Mouse (Mus musculus): ENCODE results near the gene Ptrh1. TPM values are rescaled to one million over a fixed set of nuclear protein-coding genes. Genes with fewer than 3 reads are reported as not detected.

The Ptrh1 gene
- polyA plus RNA-seq, 2 experiments = 1.7 to 1.9 TPM

DNA sequence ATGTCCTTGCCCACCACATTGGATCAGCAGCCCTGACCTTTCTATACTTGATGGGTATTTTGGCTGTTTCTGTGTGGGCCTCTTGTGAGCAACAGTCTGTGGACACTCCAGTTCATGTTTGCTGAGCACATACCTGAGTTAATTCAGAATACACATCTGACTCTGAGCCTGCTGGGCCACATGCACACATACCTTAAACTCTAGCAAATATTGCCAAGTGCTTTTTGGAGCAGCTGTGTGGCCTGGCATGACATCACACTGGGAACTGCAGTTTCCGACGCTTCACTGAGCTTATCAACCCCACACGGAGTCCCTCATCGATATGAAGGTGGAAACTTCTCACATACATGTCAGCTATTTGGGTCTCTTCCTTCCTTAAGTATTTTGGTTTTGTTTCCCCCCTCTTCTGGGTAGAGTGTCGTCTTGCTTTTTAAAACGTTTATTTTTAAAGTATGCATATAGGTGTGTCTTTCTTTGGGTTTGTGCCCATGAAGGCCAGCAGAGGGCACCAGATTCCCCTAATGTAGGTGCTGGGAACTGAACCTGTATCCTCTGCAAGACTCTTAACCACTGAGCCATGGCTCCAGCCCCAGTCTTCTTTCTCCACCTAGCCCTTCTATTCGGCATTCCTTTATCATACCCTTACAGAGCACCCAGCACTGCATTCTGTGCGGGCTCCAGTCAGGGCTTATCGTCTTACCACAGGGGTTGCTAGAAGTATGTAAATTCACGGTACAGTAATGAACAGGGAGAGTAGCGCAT lies 45.6 kb downstream of the Ptrh1 start:
- no peaks in the 10 kb centered on the region for H3K4me1 ChIP-seq (replicated peaks; ENCODE audit: control insufficient read depth in 2 of 2, insufficient read depth in 2 of 2, low read length in 1 of 2)
- DNase-seq (ENCODE audit: low read depth in 3 of 3, low spot score in 3 of 3) (peak; percentile 13 to 31 (median 16)), ATAC-seq (ENCODE audit: insufficient read depth) (peak; percentile 51; the same call in 1 of the 2 replicates)
- no peak overlapping the region for H3K4me2 ChIP-seq (ENCODE audit: low read depth)
- H3K4me3 ChIP-seq (ENCODE audit: insufficient read depth in 1 of 2, low read depth in 2 of 2, low read length in 2 of 2) = no peak overlapping the region
- H3K9me3 ChIP-seq (ENCODE audit: control insufficient read depth, low read length) = no peaks in the 10 kb centered on the region
- H3K27ac ChIP-seq = no peak overlapping the region
- no peaks in the 10 kb centered on the region for H3K36me3 ChIP-seq (replicated peaks; ENCODE audit: control insufficient read depth, insufficient read depth, low read depth)
- 47% methylated on average over 11 of the region's 11 CpGs for WGBS (ENCODE audit: insufficient replicate concordance)
- H3K27me3 ChIP-seq (ENCODE audit: control insufficient read depth, insufficient read depth, low read length) = no peaks in the 10 kb centered on the region
- no peak overlapping the region for H3K9ac ChIP-seq (replicated peaks)
- TF ChIP-seq EP300 (IDR thresholded peaks at IDR 0.05; ENCODE audit: low read depth) (peak; percentile 7; the same call in 1 of the 2 replicates), CTCF (IDR thresholded peaks at IDR 0.05; ENCODE audit: low read depth) (peak; percentile 72)

DNA sequence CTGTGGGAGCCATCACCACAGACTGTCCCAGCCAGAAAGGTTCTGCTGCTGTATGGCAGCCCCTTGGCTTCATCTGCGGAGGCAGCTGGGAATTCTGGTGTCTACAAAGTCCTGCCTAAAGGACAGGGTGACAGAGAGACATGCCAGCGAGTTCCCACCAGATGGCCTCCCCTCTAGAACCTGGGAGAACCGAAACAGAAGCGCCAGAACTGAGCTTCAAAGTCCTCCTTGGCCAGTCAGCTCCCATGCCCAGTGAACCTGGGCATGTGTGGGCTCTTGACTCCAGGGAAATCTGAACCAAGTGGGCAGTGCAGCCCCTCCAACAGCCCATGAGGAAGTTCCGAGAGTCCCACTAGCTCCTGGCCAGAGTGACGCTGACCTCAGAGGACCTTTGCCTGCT lies 47.1 kb downstream of the Ptrh1 start:
- no peak for DNase-seq (ENCODE audit: low read depth in 3 of 3, low spot score in 3 of 3)
- ATAC-seq (ENCODE audit: insufficient read depth) = no peak
- H3K4me2 ChIP-seq (ENCODE audit: low read depth) = no peak overlapping the region
- H3K4me3 ChIP-seq (ENCODE audit: insufficient read depth in 1 of 2, low read depth in 2 of 2, low read length in 2 of 2) = no peak overlapping the region
- whole genome bisulfite sequencing (ENCODE audit: insufficient replicate concordance) = 68% methylated on average over 6 of the region's 6 CpGs
- H3K9ac ChIP-seq (replicated peaks) = no peak overlapping the region
- H3K27ac ChIP-seq = no peak overlapping the region
- H3K36me3 ChIP-seq (replicated peaks; ENCODE audit: control insufficient read depth, insufficient read depth, low read depth) = no peaks in the 10 kb centered on the region
- no peaks in the 10 kb centered on the region for H3K4me1 ChIP-seq (replicated peaks; ENCODE audit: control insufficient read depth in 2 of 2, insufficient read depth in 2 of 2, low read length in 1 of 2)
- TF ChIP-seq EP300 (IDR thresholded peaks at IDR 0.05; ENCODE audit: low read depth) (no peak), CTCF (IDR thresholded peaks at IDR 0.05; ENCODE audit: low read depth) (no peak)
- H3K27me3 ChIP-seq (ENCODE audit: control insufficient read depth, insufficient read depth, low read length) = no peaks in the 10 kb centered on the region
- no peaks in the 10 kb centered on the region for H3K9me3 ChIP-seq (ENCODE audit: control insufficient read depth, low read length)

DNA sequence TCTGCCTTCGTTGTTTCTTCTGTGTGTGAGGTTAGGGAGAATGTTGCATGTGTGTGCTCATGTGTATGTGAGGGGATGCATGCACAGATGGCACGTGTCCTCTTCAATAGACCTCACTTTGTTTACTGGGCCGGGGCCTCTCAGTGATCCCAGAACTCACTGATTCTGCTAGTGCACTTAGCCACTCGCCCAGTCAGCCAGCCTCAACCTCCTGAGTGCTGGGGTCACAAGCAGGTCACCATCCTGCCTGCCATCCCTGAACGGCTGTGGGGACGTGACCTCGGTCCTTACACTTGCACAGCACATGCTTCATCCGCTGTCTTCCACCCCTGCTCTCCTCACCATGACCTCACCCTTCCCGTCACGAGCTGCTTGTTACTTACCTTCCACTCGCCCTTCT lies 47.6 kb downstream of the Ptrh1 start:
- Histone ChIP-seq H3K4me3 (ENCODE audit: insufficient read depth in 1 of 2, low read depth in 2 of 2, low read length in 2 of 2) (no peak overlapping the region), H3K4me2 (ENCODE audit: low read depth) (no peak overlapping the region), H3K36me3 (replicated peaks; ENCODE audit: control insufficient read depth, insufficient read depth, low read depth) (no peaks in the 10 kb centered on the region), H3K9me3 (ENCODE audit: control insufficient read depth, low read length) (no peaks in the 10 kb centered on the region), H3K27me3 (ENCODE audit: control insufficient read depth, insufficient read depth, low read length) (no peaks in the 10 kb centered on the region), H3K27ac (no peak overlapping the region), H3K4me1 (replicated peaks; ENCODE audit: control insufficient read depth in 2 of 2, insufficient read depth in 2 of 2, low read length in 1 of 2) (no peaks in the 10 kb centered on the region), H3K9ac (replicated peaks) (no peak overlapping the region)
- 59% methylated on average over 11 of the region's 11 CpGs for WGBS (ENCODE audit: insufficient replicate concordance)
- ATAC-seq (ENCODE audit: insufficient read depth) (no peak), DNase-seq (ENCODE audit: low read depth in 3 of 3, low spot score in 3 of 3) (no peak)
- no peak for TF ChIP-seq EP300 (IDR thresholded peaks at IDR 0.05; ENCODE audit: low read depth)
- TF ChIP-seq CTCF (IDR thresholded peaks at IDR 0.05; ENCODE audit: low read depth) = no peak

DNA sequence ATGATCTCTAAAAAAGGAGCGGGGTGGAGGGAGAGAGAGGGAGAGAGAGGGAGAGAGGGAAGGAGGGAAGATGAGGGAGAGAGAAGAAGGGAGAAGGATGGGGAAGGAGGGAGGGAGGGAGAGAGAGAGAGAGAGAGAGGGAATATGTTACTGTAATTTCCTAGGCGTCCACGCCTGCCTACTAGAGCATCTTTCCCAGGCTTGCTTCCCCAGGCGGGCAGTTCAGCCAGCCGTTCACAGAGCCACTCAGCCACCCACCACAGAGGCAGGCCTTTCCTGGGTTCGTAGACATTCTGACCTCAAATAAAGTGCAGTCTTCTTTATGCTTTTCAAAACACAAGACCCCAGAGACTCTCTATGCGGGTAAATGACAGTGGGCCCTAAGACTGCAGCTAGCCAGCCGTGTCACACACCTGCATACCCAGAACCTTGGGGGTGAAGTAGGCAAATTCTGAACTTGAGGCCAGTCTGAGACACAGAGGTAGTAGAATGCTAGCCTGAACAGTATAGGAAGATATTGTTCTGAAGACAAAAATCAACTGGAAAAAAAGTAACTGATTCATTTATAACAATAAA lies 48.1 kb downstream of the Ptrh1 start:
- H3K27ac ChIP-seq = no peak overlapping the region
- TF ChIP-seq EP300 (IDR thresholded peaks at IDR 0.05; ENCODE audit: low read depth) (no peak), CTCF (IDR thresholded peaks at IDR 0.05; ENCODE audit: low read depth) (no peak)
- no peaks in the 10 kb centered on the region for H3K27me3 ChIP-seq (ENCODE audit: control insufficient read depth, insufficient read depth, low read length)
- ATAC-seq (ENCODE audit: insufficient read depth) = no peak
- DNase-seq (ENCODE audit: low read depth in 3 of 3, low spot score in 3 of 3) = no peak
- H3K9ac ChIP-seq (replicated peaks) = no peak overlapping the region
- 72% methylated on average over 8 of the region's 8 CpGs for WGBS (ENCODE audit: insufficient replicate concordance)
- no peaks in the 10 kb centered on the region for H3K9me3 ChIP-seq (ENCODE audit: control insufficient read depth, low read length)
- H3K4me2 ChIP-seq (ENCODE audit: low read depth) = no peak overlapping the region
- H3K4me1 ChIP-seq (replicated peaks; ENCODE audit: control insufficient read depth in 2 of 2, insufficient read depth in 2 of 2, low read length in 1 of 2) = no peaks in the 10 kb centered on the region
- no peak overlapping the region for H3K4me3 ChIP-seq (ENCODE audit: insufficient read depth in 1 of 2, low read depth in 2 of 2, low read length in 2 of 2)
- no peaks in the 10 kb centered on the region for H3K36me3 ChIP-seq (replicated peaks; ENCODE audit: control insufficient read depth, insufficient read depth, low read depth)

- H3K27me3 ChIP-seq (ENCODE audit: control insufficient read depth, insufficient read depth, low read length) = no peaks in the 10 kb centered on the region
- H3K27ac ChIP-seq = no peak overlapping the region
- TF ChIP-seq EP300 (IDR thresholded peaks at IDR 0.05; ENCODE audit: low read depth) (no peak), CTCF (IDR thresholded peaks at IDR 0.05; ENCODE audit: low read depth) (no peak)
- H3K4me3 ChIP-seq (ENCODE audit: insufficient read depth in 1 of 2, low read depth in 2 of 2, low read length in 2 of 2) = no peak overlapping the region
- no peak overlapping the region for H3K4me2 ChIP-seq (ENCODE audit: low read depth)
- H3K9me3 ChIP-seq (ENCODE audit: control insufficient read depth, low read length) = no peaks in the 10 kb centered on the region
- H3K36me3 ChIP-seq (replicated peaks; ENCODE audit: control insufficient read depth, insufficient read depth, low read depth) = no peaks in the 10 kb centered on the region
- 69% methylated on average over 8 of the region's 8 CpGs for WGBS (ENCODE audit: insufficient replicate concordance)
- no peak overlapping the region for H3K9ac ChIP-seq (replicated peaks)
- ATAC-seq (ENCODE audit: insufficient read depth) (no peak), DNase-seq (ENCODE audit: low read depth in 3 of 3, low spot score in 3 of 3) (no peak)
- H3K4me1 ChIP-seq (replicated peaks; ENCODE audit: control insufficient read depth in 2 of 2, insufficient read depth in 2 of 2, low read length in 1 of 2) = no peaks in the 10 kb centered on the region
Measured at GRCm38 (mm10) chr2:32824181-32824580, 48.6 kb downstream of the Ptrh1 start.

Measured in liver, embryonic 14.5 days (tissue).